33 mouse cellular contexts compared by ENCODE assay signal in the genomic region with DNA sequence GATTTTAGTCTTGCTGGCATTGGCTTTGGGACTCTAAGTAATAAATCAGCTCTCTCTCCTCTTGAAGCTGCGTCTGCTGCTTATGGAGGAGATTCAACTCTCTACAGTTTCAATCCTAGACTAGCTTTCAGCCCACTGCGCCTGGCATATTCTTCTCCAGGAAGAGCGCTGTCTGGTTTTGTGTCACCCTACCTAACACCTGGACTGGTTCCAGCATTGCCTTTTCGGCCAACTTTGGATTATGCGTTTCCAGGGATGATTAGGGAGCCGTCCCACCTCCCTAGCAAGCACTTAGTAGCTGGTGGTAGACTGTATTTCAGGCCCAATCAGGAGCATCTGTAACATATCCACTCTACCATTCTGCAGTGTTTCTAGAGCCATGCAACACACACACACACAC. TPM values are rescaled to one million over a fixed set of nuclear protein-coding genes. Genes with fewer than 3 reads are reported as not detected.
DNase-seq lines count a peak whose midpoint lies in the region; ATAC-seq and TF ChIP-seq lines count a peak whose summit lies in the region.
"Had no signal": no experiment of that assay in that cellular context is flagged by ENCODE, and none has a peak within 500 bp of the region (broad histone marks: within the 10 kb centered on the region; RNA-seq: fewer than 3 reads in every experiment).

No protein-coding gene starts in this region.

- peaks cover 22% of the 10 kb centered on the region; the same call in 1 of the 2 replicates for H3K4me1 ChIP-seq in forebrain, embryonic 13.5 days
- H3K4me1 ChIP-seq in forebrain, embryonic 15.5 days = peaks cover 19% of the 10 kb centered on the region
- H3K4me1 ChIP-seq in midbrain, postnatal 0 days (ENCODE audit: insufficient read depth, low read length) = peaks cover 5% of the 10 kb centered on the region; the same call in 1 of the 2 replicates
- peaks cover 11% of the 10 kb centered on the region; the same call in 1 of the 2 replicates for H3K4me1 ChIP-seq in midbrain, embryonic 14.5 days (ENCODE audit: control insufficient read depth, insufficient read depth, low read length)

- ATAC-seq in forebrain, embryonic 13.5 days = no peak
- no peak for ATAC-seq in forebrain, embryonic 15.5 days (replicated peaks)
- ATAC-seq in midbrain, postnatal 0 days (ENCODE audit: low FRiP score) = no peak
- no peak for ATAC-seq in midbrain, embryonic 14.5 days (ENCODE audit: low FRiP score, low TSS enrichment)
- ATAC-seq: hindbrain, embryonic 16.5 days; inflammation-experienced regulatory T-cells, adult 6 months; intestine, embryonic 16.5 days; Patski had no signal

- no peaks in the 10 kb centered on the region for H3K9me3 ChIP-seq in forebrain, embryonic 13.5 days (replicated peaks)
- H3K9me3 ChIP-seq in forebrain, embryonic 15.5 days = no peaks in the 10 kb centered on the region
- no peaks in the 10 kb centered on the region for H3K9me3 ChIP-seq in midbrain, postnatal 0 days (ENCODE audit: low read length)
- H3K9me3 ChIP-seq in midbrain, embryonic 14.5 days (ENCODE audit: control insufficient read depth, low read length) = no peaks in the 10 kb centered on the region
- H3K9me3 ChIP-seq: embryonic facial prominence, embryonic 10.5 days; embryonic facial prominence, embryonic 13.5 days; hindbrain, embryonic 13.5 days had no signal

- 0 out of 2 replicates have a peak overlapping the region, but pooled peaks have one; percentile 20 for H3K27ac ChIP-seq in forebrain, embryonic 13.5 days
- H3K27ac ChIP-seq in forebrain, embryonic 15.5 days (replicated peaks) = no peak overlapping the region
- H3K27ac ChIP-seq in midbrain, postnatal 0 days (ENCODE audit: low read depth, low read length) = no peak overlapping the region
- no peak overlapping the region for H3K27ac ChIP-seq in midbrain, embryonic 14.5 days (replicated peaks; ENCODE audit: low read depth, low read length)
- H3K27ac ChIP-seq: embryonic facial prominence, embryonic 10.5 days; embryonic facial prominence, embryonic 13.5 days; gastrocnemius, adult 2 months; hindbrain, embryonic 13.5 days had no signal

- WGBS in forebrain, embryonic 13.5 days = 60% methylated on average over 6 of the region's 6 CpGs
- WGBS in forebrain, embryonic 15.5 days = 48% methylated on average over 6 of the region's 6 CpGs
- 84% methylated on average over 6 of the region's 6 CpGs for WGBS in midbrain, postnatal 0 days
- WGBS in midbrain, embryonic 14.5 days = 91% methylated on average over 6 of the region's 6 CpGs

- H3K4me3 ChIP-seq in forebrain, embryonic 13.5 days = no peak overlapping the region
- no peak overlapping the region for H3K4me3 ChIP-seq in forebrain, embryonic 15.5 days
- H3K4me3 ChIP-seq in midbrain, postnatal 0 days (ENCODE audit: low read depth, low read length) = no peak overlapping the region
- H3K4me3 ChIP-seq in midbrain, embryonic 14.5 days (replicated peaks; ENCODE audit: low read depth, low read length) = no peak overlapping the region
- H3K4me3 ChIP-seq: embryonic facial prominence, embryonic 10.5 days; embryonic facial prominence, embryonic 13.5 days; erythroblast, embryonic 14.5 days; gastrocnemius, adult 2 months; hindbrain, embryonic 13.5 days had no signal

- H3K27me3 ChIP-seq in forebrain, embryonic 13.5 days = peaks cover 24% of the 10 kb centered on the region
- peaks cover 13% of the 10 kb centered on the region for H3K27me3 ChIP-seq in forebrain, embryonic 15.5 days
- H3K27me3 ChIP-seq in midbrain, postnatal 0 days (ENCODE audit: insufficient read depth, low read length) = peaks cover 20% of the 10 kb centered on the region
- H3K27me3 ChIP-seq in midbrain, embryonic 14.5 days (ENCODE audit: control insufficient read depth, insufficient read depth, low read length) = peaks cover 32% of the 10 kb centered on the region
- H3K27me3 ChIP-seq: CH12.LX had no signal

- DNase-seq in cerebellum, postnatal 14 days = peak; percentile 58 to 60
- no peak for DNase-seq in cerebellum, adult 18-20 months
- DNase-seq in midbrain, postnatal 0 days (ENCODE audit: low spot score) = peak; percentile 2
- DNase-seq in midbrain, embryonic 14.5 days = no peak
- DNase-seq: adrenal gland, postnatal 10 days; adrenal gland, postnatal 36 days; B cell, adult 2 months; cerebellum, adult 11 months; cerebellum, adult 8-10 months; cerebellum, postnatal 25 days; embryo, embryonic 11 days; gastrocnemius, adult 2 months; gastrocnemius, postnatal 14 days; heart, adult 11 months; kidney, adult 18-20 months; kidney, adult 9 months had no signal

- no peak for TF ChIP-seq CTCF in midbrain, postnatal 0 days (IDR thresholded peaks at IDR 0.05)

- H3K4me2 ChIP-seq in forebrain, embryonic 13.5 days = peak overlapping the region; percentile 7; the same call in 1 of the 2 replicates
- no peak overlapping the region for H3K4me2 ChIP-seq in forebrain, embryonic 15.5 days (replicated peaks)
- no peak overlapping the region for H3K4me2 ChIP-seq in midbrain, postnatal 0 days (ENCODE audit: low read depth, low read length, poor library complexity, severe bottlenecking)
- no peak overlapping the region for H3K4me2 ChIP-seq in midbrain, embryonic 14.5 days (ENCODE audit: low read length)
- H3K4me2 ChIP-seq: embryonic facial prominence, embryonic 13.5 days; heart, embryonic 11.5 days; hindbrain, embryonic 13.5 days had no signal

- H3K36me3 ChIP-seq in forebrain, embryonic 13.5 days (ENCODE audit: poor library complexity, severe bottlenecking) = no peaks in the 10 kb centered on the region
- no peaks in the 10 kb centered on the region for H3K36me3 ChIP-seq in forebrain, embryonic 15.5 days
- no peaks in the 10 kb centered on the region for H3K36me3 ChIP-seq in midbrain, postnatal 0 days (ENCODE audit: insufficient read depth, low read length)
- H3K36me3 ChIP-seq in midbrain, embryonic 14.5 days (ENCODE audit: control insufficient read depth, insufficient read depth, low read length) = no peaks in the 10 kb centered on the region
- H3K36me3 ChIP-seq: embryonic facial prominence, embryonic 10.5 days; embryonic facial prominence, embryonic 13.5 days; G1E; hindbrain, embryonic 13.5 days had no signal

- no peak overlapping the region for H3K9ac ChIP-seq in forebrain, embryonic 13.5 days
- no peak overlapping the region for H3K9ac ChIP-seq in forebrain, embryonic 15.5 days (replicated peaks)
- H3K9ac ChIP-seq in midbrain, postnatal 0 days (replicated peaks; ENCODE audit: low read length, poor library complexity, severe bottlenecking) = no peak overlapping the region
- H3K9ac ChIP-seq in midbrain, embryonic 14.5 days (replicated peaks; ENCODE audit: low read length) = no peak overlapping the region
- H3K9ac ChIP-seq: embryonic facial prominence, embryonic 13.5 days; hindbrain, embryonic 13.5 days had no signal

RNA-seq across cellular contexts. Expression of a gene that starts 12.7 kb away (rescaled TPM):
- 3.0 and 3.4 TPM in 2 replicates for polyA plus RNA-seq in forebrain, embryonic 13.5 days (2015; fragmentation: Nextera tagmentation; extraction: Ambion mirVana)
- 0.67 and 0.72 TPM in 2 replicates for polyA plus RNA-seq in forebrain, embryonic 15.5 days (2015; fragmentation: Nextera tagmentation; extraction: Ambion mirVana)
- total RNA-seq in midbrain, postnatal 0 days (2014; rRNA removed) = 0.71 and 4.6 TPM in 2 replicates
- polyA plus RNA-seq in midbrain, postnatal 0 days (2015; fragmentation: Nextera tagmentation; extraction: Ambion mirVana) = 0.22 and 0.35 TPM in 2 replicates
- polyA plus RNA-seq in midbrain, embryonic 14.5 days (2014; fragmentation: Nextera tagmentation; extraction: Ambion mirVana) = 0.22 and 0.34 TPM in 2 replicates
- total RNA-seq: CH12.LX; gastrocnemius, adult 2 months; gastrocnemius, postnatal 14 days; gastrocnemius, postnatal 4 days; heart, adult 8-10 months; heart, postnatal 25 days; hematopoietic stem cell, adult 5-6 weeks had no signal
- polyA plus RNA-seq: erythroblast, embryonic 14.5 days; G1E; inflammation-experienced regulatory T-cells, adult 6 months had no signal

Comparison
In these comparisons a context has a peak if more than half of its experiments do, and no peak if none do; other contexts are left out.
1. DNase-seq: peak in cerebellum, postnatal 14 days (2 of 2) and midbrain, postnatal 0 days (single experiment); none in cerebellum, adult 18-20 months (0 of 2) and midbrain, embryonic 14.5 days (single experiment).